Mouse (Mus musculus) MEL (cell line): ENCODE data around the gene Gm26602. TPM values are rescaled to one million over a fixed set of nuclear protein-coding genes. Genes with fewer than 3 reads are reported as not detected.

Experiments used
- DNase-seq: peaks from one replicate; pipeline ENCODE4 v3.0.0; 2011; ENCODE audit warnings: low read depth, low spot score
- H3K27ac ChIP-seq: 2 replicates; pipeline ENCODE4 v1.5.1; 2012; ENCODE audit warnings: low read depth, mild to moderate bottlenecking, control low read depth, low read length, moderate library complexity; ENCODE audit not compliant: control insufficient read depth
- H3K27me3 ChIP-seq, 2 experiments: fragments of 150-350 bp in 1 of 2; sonication (generic) in 1 of 2; 2 replicates each; pipeline ENCODE4 v1.6.1; 2012; ENCODE audit warnings: low read length in 2 of 2, mild to moderate bottlenecking in 2 of 2, improper control_type of control experiment in 1 of 2, moderate library complexity in 1 of 2; ENCODE audit not compliant: insufficient read depth in 2 of 2, control insufficient read depth in 1 of 2
- H3K36me3 ChIP-seq, 2 experiments: 2 replicates each; pipeline ENCODE4 v1.6.1; 2012 to 2014; ENCODE audit warnings: low read length in 2 of 2, improper control_type of control experiment in 1 of 2, inconsistent platforms in 1 of 2, mild to moderate bottlenecking in 1 of 2; ENCODE audit not compliant: insufficient read depth in 2 of 2, control insufficient read depth in 1 of 2
- H3K4me1 ChIP-seq, 2 experiments: fragments of 150-350 bp in 1 of 2; sonication (generic) in 1 of 2; 2 replicates each; pipeline ENCODE4 v1.6.1; 2012; ENCODE audit warnings: low read length in 2 of 2, improper control_type of control experiment in 1 of 2, mild to moderate bottlenecking in 1 of 2; ENCODE audit not compliant: insufficient read depth in 2 of 2, control insufficient read depth in 1 of 2
- H3K4me3 ChIP-seq, 2 experiments: fragments of 150-350 bp in 1 of 2; sonication (generic) in 1 of 2; 2 replicates each; pipeline ENCODE4 v1.5.1; 2012; ENCODE audit warnings: low read depth in 2 of 2, low read length in 2 of 2, mild to moderate bottlenecking in 2 of 2, moderate library complexity in 2 of 2, control low read depth in 1 of 2, improper control_type of control experiment in 1 of 2; ENCODE audit not compliant: control insufficient read depth in 1 of 2, insufficient read depth in 1 of 2
- H3K79me2 ChIP-seq: 2 replicates; pipeline ENCODE4 v1.6.1; 2012; ENCODE audit warnings: mild to moderate bottlenecking, low read length, moderate library complexity; ENCODE audit not compliant: control insufficient read depth, poor library complexity, insufficient read depth
- H3K9ac ChIP-seq: 2 replicates; pipeline ENCODE4 v1.6.1; 2012; ENCODE audit warnings: low read depth, mild to moderate bottlenecking, control low read depth, low read length, moderate library complexity; ENCODE audit not compliant: control insufficient read depth, poor library complexity, severe bottlenecking
- H3K9me3 ChIP-seq: fragments of 150-350 bp; sonication (generic); replicated peaks from 2 replicates; pipeline ENCODE4 v1.6.1; 2012; ENCODE audit warnings: mild to moderate bottlenecking, low read length, improper control_type of control experiment, moderate library complexity; ENCODE audit not compliant: insufficient read depth
- BHLHE40 ChIP-seq: IDR thresholded peaks from 2 replicates; pipeline ENCODE4 v1.6.1; 2012; ENCODE audit warnings: low read depth, mild to moderate bottlenecking, inconsistent platforms, low read length, improper control_type of control experiment, borderline replicate concordance
- CHD1 ChIP-seq: IDR thresholded peaks from 2 replicates; pipeline ENCODE4 v1.6.1; 2012; ENCODE audit warnings: low read depth, mild to moderate bottlenecking, inconsistent platforms, low read length, improper control_type of control experiment
- E2F4 ChIP-seq: IDR thresholded peaks from 2 replicates; pipeline ENCODE4 v1.6.1; 2011; ENCODE audit warnings: low read depth, low read length, improper control_type of control experiment, borderline replicate concordance
- ELF1 ChIP-seq: IDR thresholded peaks from 2 replicates; pipeline ENCODE4 v1.6.1; 2014; ENCODE audit warnings: low read depth, mild to moderate bottlenecking, inconsistent platforms, low read length, improper control_type of control experiment, moderate library complexity
- ETS1 ChIP-seq: IDR thresholded peaks from 2 replicates; pipeline ENCODE4 v1.6.1; 2012; ENCODE audit warnings: low read depth, mild to moderate bottlenecking, inconsistent platforms, low read length, improper control_type of control experiment, moderate library complexity
- JUND ChIP-seq: IDR thresholded peaks from 2 replicates; pipeline ENCODE4 v1.6.1; 2011; ENCODE audit warnings: low read depth, mild to moderate bottlenecking, improper control_type of control experiment, low read length
- MAFK ChIP-seq: IDR thresholded peaks from 2 replicates; pipeline ENCODE4 v1.6.1; 2011; ENCODE audit warnings: low read depth, mild to moderate bottlenecking, low read length, improper control_type of control experiment, borderline replicate concordance
- MYB ChIP-seq: IDR thresholded peaks from 2 replicates; pipeline ENCODE4 v1.6.1; 2011; ENCODE audit warnings: mild to moderate bottlenecking, low read depth, low read length, improper control_type of control experiment
- NELFE ChIP-seq: IDR thresholded peaks from 2 replicates; pipeline ENCODE4 v1.6.1; 2011; ENCODE audit warnings: low read depth, low read length, improper control_type of control experiment
- NRF1 ChIP-seq: IDR thresholded peaks from 2 replicates; pipeline ENCODE4 v1.6.1; 2014; ENCODE audit warnings: low read depth, mild to moderate bottlenecking, inconsistent platforms, low read length, improper control_type of control experiment, moderate library complexity; ENCODE audit not compliant: poor library complexity, insufficient read depth, severe bottlenecking
- RAD21 ChIP-seq: IDR thresholded peaks from 2 replicates; pipeline ENCODE4 v1.6.1; 2011; ENCODE audit warnings: mild to moderate bottlenecking, low read depth, low read length, improper control_type of control experiment
- RCOR1 ChIP-seq: IDR thresholded peaks from 2 replicates; pipeline ENCODE4 v1.6.1; 2012; ENCODE audit warnings: low read depth, mild to moderate bottlenecking, inconsistent platforms, low read length, improper control_type of control experiment
- SIN3A ChIP-seq: IDR thresholded peaks from 2 replicates; pipeline ENCODE4 v1.6.1; 2012; ENCODE audit warnings: low read length, improper control_type of control experiment, inconsistent platforms
- SMC3 ChIP-seq: IDR thresholded peaks from 2 replicates; pipeline ENCODE4 v1.6.1; 2011; ENCODE audit warnings: low read depth, low read length, improper control_type of control experiment
- TBP ChIP-seq: IDR thresholded peaks from 2 replicates; pipeline ENCODE4 v1.8.0; 2011; ENCODE audit warnings: low read depth, low read length, improper control_type of control experiment
- TCF12 ChIP-seq: IDR thresholded peaks from 2 replicates; pipeline ENCODE4 v1.6.1; 2014; ENCODE audit warnings: low read depth, mild to moderate bottlenecking, inconsistent platforms, low read length, improper control_type of control experiment, moderate library complexity
- UBTF ChIP-seq: IDR thresholded peaks from 2 replicates; pipeline ENCODE4 v1.6.1; 2012; ENCODE audit warnings: low read depth, mild to moderate bottlenecking, inconsistent platforms, low read length, improper control_type of control experiment, moderate library complexity, borderline replicate concordance; ENCODE audit not compliant: insufficient read depth
- USF2 ChIP-seq, 2 experiments: IDR thresholded peaks; 2 replicates each; pipeline ENCODE4 v1.6.1; 2011 to 2012; ENCODE audit warnings: improper control_type of control experiment in 2 of 2, low read length in 2 of 2, borderline replicate concordance in 1 of 2, inconsistent platforms in 1 of 2, low read depth in 1 of 2, mild to moderate bottlenecking in 1 of 2; ENCODE audit not compliant: insufficient read depth in 1 of 2
- ZC3H11A ChIP-seq: IDR thresholded peaks from 2 replicates; pipeline ENCODE4 v1.6.1; 2012; ENCODE audit warnings: low read depth, mild to moderate bottlenecking, inconsistent platforms, low read length, improper control_type of control experiment
- ZKSCAN1 ChIP-seq: IDR thresholded peaks from 2 replicates; pipeline ENCODE4 v1.6.1; 2012; ENCODE audit warnings: low read depth, mild to moderate bottlenecking, inconsistent platforms, low read length, improper control_type of control experiment, moderate library complexity
- ZMIZ1 ChIP-seq: IDR thresholded peaks from 2 replicates; pipeline ENCODE4 v1.6.1; 2012; ENCODE audit warnings: low read depth, mild to moderate bottlenecking, inconsistent platforms, low read length, improper control_type of control experiment, moderate library complexity
- ZNF384 ChIP-seq: IDR thresholded peaks from 2 replicates; pipeline ENCODE4 v1.6.1; 2012; ENCODE audit warnings: low read depth, mild to moderate bottlenecking, inconsistent platforms, low read length, improper control_type of control experiment
- polyA plus RNA-seq, 2 experiments: library from polyadenylated mRNA; stranded (reverse) in 1 of 2; unstranded in 1 of 2; fragments of >175 nt in 1 of 2; fragments of >200 nt in 1 of 2; gene quantifications; 2 replicates each; pipeline versions ENCODE4 v1.2.1 to v1.2.4; 2012; ENCODE audit warnings: low replicate concordance in 2 of 2, low read depth in 1 of 2; ENCODE audit not compliant: insufficient read length in 2 of 2, insufficient read depth in 1 of 2, missing spikeins in 1 of 2
- total RNA-seq: library from RNA; depleted of rRNA; stranded (reverse); fragments of 300-350 nt; gene quantifications from 2 replicates; pipeline ENCODE4 v1.2.3, GENCODE M21; 2012

Gm26602 gene
- total and polyA plus RNA-seq, 3 experiments = 4.5 to 10.2 TPM; not detected in 1

DNA sequence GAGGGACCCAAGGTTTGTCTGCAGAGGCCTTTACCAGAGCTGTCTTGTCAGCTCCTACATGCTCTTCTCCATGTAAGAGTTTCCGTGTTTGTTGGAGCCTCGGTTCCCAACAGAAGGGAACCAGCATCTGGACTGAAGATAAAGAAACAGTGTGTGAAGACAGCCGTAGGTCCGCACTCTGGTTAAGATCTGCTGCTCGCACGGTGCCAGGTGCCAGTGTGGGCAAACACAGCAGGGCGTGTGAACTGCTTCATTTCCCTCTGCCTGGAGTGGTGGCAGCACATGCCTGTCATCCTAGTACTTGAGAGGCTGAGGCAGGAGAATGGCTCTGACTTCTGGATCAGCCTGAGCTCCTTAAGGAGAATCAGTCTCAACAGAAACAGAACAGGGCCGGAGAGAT is 38.8 kb upstream of the Gm26602 start:
- H3K36me3 ChIP-seq = peaks cover 0 to 7% of the 10 kb centered on the region in 2 experiments; a peak in 2 of 4 replicates
- H3K9me3 ChIP-seq = no peaks in the 10 kb centered on the region
- H3K79me2 ChIP-seq = no peaks in the 10 kb centered on the region
- no peaks in the 10 kb centered on the region for H3K27me3 ChIP-seq
- no peak for TF ChIP-seq BHLHE40
- no peak for TF ChIP-seq ELF1
- TF ChIP-seq JUND = no peak
- no peak for TF ChIP-seq ZNF384
- TF ChIP-seq E2F4 = no peak
- no peak for TF ChIP-seq CHD1
- peaks cover 3 to 10% of the 10 kb centered on the region in 2 experiments; a peak in 3 of 4 replicates for H3K4me1 ChIP-seq
- DNase-seq = no peak
- H3K4me3 ChIP-seq = no peak overlapping the region
- no peak overlapping the region for H3K9ac ChIP-seq
- H3K27ac ChIP-seq = no peak overlapping the region

DNA sequence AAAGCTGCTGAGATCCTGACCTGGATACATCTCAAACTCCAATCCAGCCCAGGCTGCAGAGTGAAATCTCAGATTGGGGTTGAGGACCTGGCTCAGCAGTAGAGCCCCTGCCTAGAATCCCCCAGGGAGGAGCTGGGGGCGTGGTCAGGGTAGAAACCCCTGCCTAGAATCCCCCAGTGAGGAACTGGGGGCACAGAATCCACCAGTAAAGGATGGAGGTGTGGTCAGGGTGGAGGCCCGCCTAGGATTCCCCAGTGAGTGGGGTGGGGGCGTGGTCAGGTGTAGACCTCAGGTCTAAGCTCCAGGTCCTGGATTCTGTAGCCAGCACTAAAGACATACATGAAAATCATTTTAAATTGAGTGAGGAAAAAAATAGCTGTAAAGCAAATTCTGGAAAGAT is 37.8 kb upstream of the Gm26602 start:
- Histone ChIP-seq H3K79me2 (no peaks in the 10 kb centered on the region), H3K4me3 (no peak overlapping the region), H3K9ac (no peak overlapping the region), H3K9me3 (no peaks in the 10 kb centered on the region), H3K27me3 (no peaks in the 10 kb centered on the region), H3K36me3 (peaks cover 0 to 9% of the 10 kb centered on the region in 2 experiments; a peak in 2 of 4 replicates), H3K4me1 (peaks cover 6 to 16% of the 10 kb centered on the region in 2 experiments; a peak in 3 of 4 replicates), H3K27ac (no peak overlapping the region)
- TF ChIP-seq ZMIZ1 (no peak), UBTF (no peak), TCF12 (no peak), NRF1 (no peak), MAFK (no peak), MYB (no peak), RCOR1 (no peak), SIN3A (no peak), ZKSCAN1 (no peak), RAD21 (no peak), NELFE (no peak), ZC3H11A (no peak), ETS1 (no peak), E2F4 (no peak), USF2 (IDR thresholded peaks at IDR 0.05; ENCODE audit: borderline replicate concordance in 1 of 2, insufficient read depth in 1 of 2, low read depth in 1 of 2, low read length in 2 of 2) (no peak), TBP (no peak), ZNF384 (no peak), SMC3 (no peak)
- DNase-seq = no peak
